Mouse (Mus musculus): ENCODE results near the gene Tmem266. TPM values are rescaled to one million over a fixed set of nuclear protein-coding genes. Genes with fewer than 3 reads are reported as not detected.

Tmem266 gene
- polyA plus RNA-seq, 1 experiment from 2014 or later = 0.31 TPM

DNA sequence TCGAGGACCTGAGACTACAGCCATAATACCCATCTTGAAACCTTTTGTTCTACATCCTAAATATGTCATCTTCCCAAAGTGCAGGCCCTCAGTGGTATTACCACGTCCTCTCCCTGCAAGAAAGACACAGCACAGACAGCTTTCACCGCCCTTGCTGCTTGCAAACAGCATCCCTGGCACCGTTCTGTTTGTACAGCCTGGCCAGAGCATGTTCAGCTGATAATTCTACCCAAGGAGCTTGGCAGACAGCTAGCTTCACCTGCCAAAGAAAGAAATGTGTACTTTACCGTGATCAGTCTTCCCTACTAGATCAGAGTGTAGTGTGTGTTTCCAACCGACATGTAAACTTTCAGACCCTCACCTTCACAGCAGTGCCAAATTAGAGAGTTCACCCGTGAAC lies 45.2 kb downstream of the Tmem266 start:
- WGBS = 67% methylated on average over 7 of the region's 7 CpGs
- ATAC-seq (ENCODE audit: extremely low read depth, insufficient number of reproducible peaks, low FRiP score, low TSS enrichment) = no peak
- 0 out of 2 replicates have a peak, but pooled peaks cover 2% of the 10 kb centered on the region for H3K27me3 ChIP-seq (replicated peaks)
- H3K9me3 ChIP-seq = 0 out of 2 replicates have a peak, but pooled peaks cover 3% of the 10 kb centered on the region
- no peaks in the 10 kb centered on the region for H3K36me3 ChIP-seq
- H3K4me1 ChIP-seq = no peaks in the 10 kb centered on the region
- H3K27ac ChIP-seq (replicated peaks) = no peak overlapping the region
- H3K4me2 ChIP-seq = no peak overlapping the region
- no peak overlapping the region for H3K9ac ChIP-seq
- H3K4me3 ChIP-seq = no peak overlapping the region

DNA sequence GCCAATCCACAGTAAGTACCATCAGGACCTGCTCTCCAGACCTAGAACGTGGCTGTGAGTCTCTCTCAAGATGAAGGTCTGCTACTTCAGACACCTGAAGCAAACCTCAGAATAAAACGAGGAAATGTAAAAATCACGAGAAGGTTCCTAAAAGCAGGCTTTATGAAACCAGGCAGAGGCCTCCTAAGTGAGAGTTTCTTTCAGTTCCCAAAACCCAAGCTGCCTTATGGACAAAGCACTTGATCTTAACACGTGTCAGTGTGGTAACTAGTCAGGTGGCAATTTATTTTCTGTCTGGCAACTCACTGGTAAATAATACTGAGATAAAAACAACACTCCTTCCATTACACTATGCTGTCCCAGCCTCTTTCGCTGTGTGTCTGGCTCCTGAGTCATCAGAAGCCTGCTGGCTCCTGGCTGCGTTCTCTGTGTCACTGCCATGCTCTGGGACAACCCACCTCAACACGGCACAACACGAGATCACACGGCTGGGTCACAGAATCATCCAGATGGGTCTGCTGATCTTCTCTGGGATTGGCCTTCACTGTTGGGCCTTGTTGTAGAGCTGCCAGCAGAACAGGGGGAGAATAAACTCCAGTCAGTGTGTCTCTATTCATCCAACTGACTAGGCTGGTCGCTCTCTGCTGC lies 51.0 kb downstream of the Tmem266 start:
- ATAC-seq (ENCODE audit: extremely low read depth, insufficient number of reproducible peaks, low FRiP score, low TSS enrichment) = no peak
- Histone ChIP-seq H3K36me3 (no peaks in the 10 kb centered on the region), H3K4me2 (no peak overlapping the region), H3K27ac (replicated peaks) (no peak overlapping the region), H3K9ac (no peak overlapping the region), H3K4me1 (no peaks in the 10 kb centered on the region), H3K9me3 (no peaks in the 10 kb centered on the region), H3K4me3 (no peak overlapping the region), H3K27me3 (replicated peaks) (0 out of 2 replicates have a peak, but pooled peaks cover 2% of the 10 kb centered on the region)
- 79% methylated on average over 10 of the region's 10 CpGs for WGBS

- H3K36me3 ChIP-seq = no peaks in the 10 kb centered on the region
- no peak for ATAC-seq (ENCODE audit: extremely low read depth, insufficient number of reproducible peaks, low FRiP score, low TSS enrichment)
- WGBS = 90% methylated on average over 4 of the region's 4 CpGs
- no peak overlapping the region for H3K4me2 ChIP-seq
- no peaks in the 10 kb centered on the region for H3K4me1 ChIP-seq
- H3K4me3 ChIP-seq = no peak overlapping the region
- H3K27ac ChIP-seq (replicated peaks) = no peak overlapping the region
- no peak overlapping the region for H3K9ac ChIP-seq
- peaks cover 9% of the 10 kb centered on the region; the same call in 1 of the 2 replicates for H3K27me3 ChIP-seq (replicated peaks)
- H3K9me3 ChIP-seq = no peaks in the 10 kb centered on the region
Measured at GRCm38 (mm10) chr9:55381456-55381855, 54.7 kb downstream of the Tmem266 start.

- peaks cover 3% of the 10 kb centered on the region; the same call in 1 of the 2 replicates for H3K4me1 ChIP-seq
- peaks cover 7% of the 10 kb centered on the region; the same call in 1 of the 2 replicates for H3K27me3 ChIP-seq (replicated peaks)
- H3K36me3 ChIP-seq = no peaks in the 10 kb centered on the region
- ATAC-seq (ENCODE audit: extremely low read depth, insufficient number of reproducible peaks, low FRiP score, low TSS enrichment) = no peak
- no peaks in the 10 kb centered on the region for H3K9me3 ChIP-seq
- no peak overlapping the region for H3K4me3 ChIP-seq
- no peak overlapping the region for H3K4me2 ChIP-seq
- 22% methylated on average over 5 of the region's 5 CpGs for WGBS
- no peak overlapping the region for H3K9ac ChIP-seq
- no peak overlapping the region for H3K27ac ChIP-seq (replicated peaks)
Measured at GRCm38 (mm10) chr9:55382441-55382840, 55.7 kb downstream of the Tmem266 start.

DNA sequence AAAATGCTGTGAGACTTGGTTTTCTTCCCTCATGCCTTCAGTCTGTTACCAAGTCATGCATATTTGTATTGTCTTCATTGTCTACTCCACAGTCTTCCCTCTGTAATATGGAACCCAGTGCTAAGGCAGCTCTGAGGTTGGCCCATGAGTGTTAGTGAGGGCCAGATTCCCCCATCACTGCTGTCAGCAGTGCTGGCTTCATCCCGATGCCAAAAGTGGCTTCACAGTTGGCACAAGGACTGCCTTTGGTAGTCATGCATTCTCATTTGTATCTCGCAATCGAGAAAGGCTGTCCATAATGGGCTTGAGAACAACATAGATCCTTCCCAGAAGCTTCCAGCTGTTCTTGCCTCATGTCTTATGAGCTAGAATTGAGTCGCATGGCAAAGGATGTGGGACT lies 59.4 kb downstream of the Tmem266 start:
- Histone ChIP-seq H3K4me3 (no peak overlapping the region), H3K27ac (replicated peaks) (no peak overlapping the region), H3K36me3 (no peaks in the 10 kb centered on the region), H3K27me3 (replicated peaks) (peaks cover 7% of the 10 kb centered on the region; the same call in 1 of the 2 replicates), H3K9ac (no peak overlapping the region), H3K4me2 (no peak overlapping the region), H3K4me1 (peaks cover 3% of the 10 kb centered on the region; the same call in 1 of the 2 replicates), H3K9me3 (no peaks in the 10 kb centered on the region)
- 88% methylated on average over 4 of the region's 4 CpGs for WGBS
- no peak for ATAC-seq (ENCODE audit: extremely low read depth, insufficient number of reproducible peaks, low FRiP score, low TSS enrichment)

DNA sequence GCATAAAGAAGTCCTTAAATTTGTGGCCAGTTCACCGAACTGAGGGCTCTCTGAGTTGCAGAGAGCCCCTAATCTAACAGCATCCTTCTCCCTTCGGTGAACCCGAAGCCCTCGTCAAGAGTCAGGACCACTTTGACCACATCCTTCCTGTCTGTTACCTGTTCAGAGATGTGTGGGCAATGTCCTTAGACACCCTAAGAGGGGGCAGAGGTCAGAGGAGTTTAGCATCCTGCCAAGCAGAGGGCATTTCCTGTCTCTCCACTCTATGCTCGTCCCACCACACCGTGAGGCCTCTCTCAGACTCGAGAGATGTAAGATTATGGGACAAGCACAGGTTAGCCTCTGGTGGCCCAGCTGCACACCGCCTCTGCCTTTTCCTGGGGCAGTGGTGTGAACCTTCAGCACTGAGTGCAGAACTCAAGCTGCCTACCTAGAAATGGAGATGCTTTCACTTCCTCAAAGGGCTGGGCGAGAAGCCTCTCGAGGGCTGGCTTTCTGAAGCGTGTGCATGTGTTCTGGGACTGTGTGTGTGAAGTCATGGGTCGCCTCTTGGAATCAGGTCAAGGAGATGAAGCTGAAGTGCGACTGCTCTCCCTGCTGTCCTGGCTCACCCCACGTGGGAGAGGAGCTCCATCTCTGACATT lies 61.3 kb downstream of the Tmem266 start:
- Histone ChIP-seq H3K27me3 (replicated peaks) (peaks cover 12% of the 10 kb centered on the region), H3K4me2 (no peak overlapping the region), H3K4me1 (peaks cover 3% of the 10 kb centered on the region; the same call in 1 of the 2 replicates), H3K9ac (no peak overlapping the region), H3K36me3 (no peaks in the 10 kb centered on the region), H3K9me3 (no peaks in the 10 kb centered on the region), H3K27ac (replicated peaks) (no peak overlapping the region), H3K4me3 (no peak overlapping the region)
- WGBS = 70% methylated on average over 14 of the region's 14 CpGs
- no peak for ATAC-seq (ENCODE audit: extremely low read depth, insufficient number of reproducible peaks, low FRiP score, low TSS enrichment)

- H3K27me3 ChIP-seq (replicated peaks) = peaks cover 37% of the 10 kb centered on the region
- H3K36me3 ChIP-seq = no peaks in the 10 kb centered on the region
- H3K9me3 ChIP-seq = no peaks in the 10 kb centered on the region
- no peak overlapping the region for H3K9ac ChIP-seq
- H3K27ac ChIP-seq (replicated peaks) = no peak overlapping the region
- no peak overlapping the region for H3K4me2 ChIP-seq
- no peak for ATAC-seq (ENCODE audit: extremely low read depth, insufficient number of reproducible peaks, low FRiP score, low TSS enrichment)
- WGBS = 27% methylated on average over 17 of the region's 17 CpGs
- H3K4me3 ChIP-seq = no peak overlapping the region
- peaks cover 1% of the 10 kb centered on the region; the same call in 1 of the 2 replicates for H3K4me1 ChIP-seq
Measured at GRCm38 (mm10) chr9:55391909-55392658, 65.4 kb downstream of the Tmem266 start.

- Histone ChIP-seq H3K4me1 (no peaks in the 10 kb centered on the region), H3K4me3 (no peak overlapping the region), H3K9me3 (no peaks in the 10 kb centered on the region), H3K27ac (replicated peaks) (no peak overlapping the region), H3K27me3 (replicated peaks) (peaks cover 46% of the 10 kb centered on the region), H3K36me3 (no peaks in the 10 kb centered on the region), H3K9ac (no peak overlapping the region), H3K4me2 (no peak overlapping the region)
- ATAC-seq (ENCODE audit: extremely low read depth, insufficient number of reproducible peaks, low FRiP score, low TSS enrichment) = no peak
- WGBS = 40% methylated on average over 1 of the region's 1 CpGs
Measured at GRCm38 (mm10) chr9:55395650-55396049, 68.9 kb downstream of the Tmem266 start.

DNA sequence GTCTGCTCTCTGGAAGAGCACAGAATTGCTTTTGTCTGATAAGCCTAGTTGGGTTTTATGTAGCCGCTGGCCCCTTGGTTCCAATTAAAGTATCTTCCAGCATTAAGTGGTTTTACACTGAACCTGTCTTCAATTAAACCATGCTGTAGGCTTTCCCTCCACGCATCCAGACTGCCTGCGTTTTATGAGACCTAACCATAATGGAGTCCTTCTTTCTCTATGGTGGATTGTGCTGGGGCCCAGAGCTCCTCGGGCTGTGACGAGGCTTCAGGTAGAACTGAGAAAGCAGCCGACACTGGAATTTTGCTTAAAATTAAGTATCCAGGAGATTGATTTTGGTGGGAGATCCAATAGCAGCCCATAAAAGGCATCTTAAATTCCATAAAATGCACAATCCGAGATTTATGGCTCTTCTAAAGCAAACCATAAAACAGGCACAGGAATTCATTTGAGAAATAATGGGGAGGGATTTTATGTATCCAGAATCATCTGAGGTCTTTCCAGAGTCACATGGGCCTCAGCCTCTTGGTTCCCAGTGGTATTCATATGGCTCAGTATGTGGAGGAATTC lies 72.4 kb downstream of the Tmem266 start:
- Histone ChIP-seq H3K9ac (no peak overlapping the region), H3K4me1 (no peaks in the 10 kb centered on the region), H3K9me3 (no peaks in the 10 kb centered on the region), H3K4me3 (no peak overlapping the region), H3K36me3 (no peaks in the 10 kb centered on the region), H3K27ac (replicated peaks) (no peak overlapping the region), H3K4me2 (no peak overlapping the region), H3K27me3 (replicated peaks) (peaks cover 42% of the 10 kb centered on the region)
- no peak for ATAC-seq (ENCODE audit: extremely low read depth, insufficient number of reproducible peaks, low FRiP score, low TSS enrichment)
- 86% methylated on average over 7 of the region's 7 CpGs for WGBS

GRCm38 (mm10) chr9:55402276-55402675 lies 75.6 kb downstream of the Tmem266 start:
- Histone ChIP-seq H3K4me1 (peaks cover 6% of the 10 kb centered on the region; the same call in 1 of the 2 replicates), H3K9ac (no peak overlapping the region), H3K9me3 (no peaks in the 10 kb centered on the region), H3K4me2 (no peak overlapping the region), H3K27me3 (replicated peaks) (peaks cover 18% of the 10 kb centered on the region; the same call in 1 of the 2 replicates), H3K27ac (replicated peaks) (no peak overlapping the region), H3K4me3 (no peak overlapping the region), H3K36me3 (no peaks in the 10 kb centered on the region)
- WGBS = 66% methylated on average over 7 of the region's 7 CpGs
- ATAC-seq (ENCODE audit: extremely low read depth, insufficient number of reproducible peaks, low FRiP score, low TSS enrichment) = no peak

GRCm38 (mm10) chr9:55404256-55404655 lies 77.5 kb downstream of the Tmem266 start:
- Histone ChIP-seq H3K27me3 (replicated peaks) (peaks cover 34% of the 10 kb centered on the region), H3K4me1 (peaks cover 12% of the 10 kb centered on the region), H3K4me2 (no peak overlapping the region), H3K9ac (no peak overlapping the region), H3K4me3 (no peak overlapping the region), H3K9me3 (no peaks in the 10 kb centered on the region), H3K36me3 (no peaks in the 10 kb centered on the region), H3K27ac (replicated peaks) (no peak overlapping the region)
- ATAC-seq (ENCODE audit: extremely low read depth, insufficient number of reproducible peaks, low FRiP score, low TSS enrichment) = no peak
- 65% methylated on average over 4 of the region's 4 CpGs for WGBS

All from heart, embryonic 13.5 days (tissue).